Mouse (Mus musculus) MN1 (cell line): ENCODE results near the gene Amz2.

Experiments
- DNase-seq: peaks from one replicate; pipeline ENCODE4 v3.0.0-alpha.2; 2016; ENCODE audit warnings: low spot score

The Amz2 gene

GRCm38 (mm10) chr11:109421205-109421604 is 4.5 kb upstream of the Amz2 start:
- DNase-seq: no peak

- DNase-seq: no peak
Observed at GRCm38 (mm10) chr11:109422263-109422662, 3.5 kb upstream of the Amz2 start.

- DNase-seq: no peak
Observed at GRCm38 (mm10) chr11:109423294-109423693, 2.5 kb upstream of the Amz2 start.

GRCm38 (mm10) chr11:109426272-109426586 is 483 bp downstream of the Amz2 start:
- no peak for DNase-seq

DNA sequence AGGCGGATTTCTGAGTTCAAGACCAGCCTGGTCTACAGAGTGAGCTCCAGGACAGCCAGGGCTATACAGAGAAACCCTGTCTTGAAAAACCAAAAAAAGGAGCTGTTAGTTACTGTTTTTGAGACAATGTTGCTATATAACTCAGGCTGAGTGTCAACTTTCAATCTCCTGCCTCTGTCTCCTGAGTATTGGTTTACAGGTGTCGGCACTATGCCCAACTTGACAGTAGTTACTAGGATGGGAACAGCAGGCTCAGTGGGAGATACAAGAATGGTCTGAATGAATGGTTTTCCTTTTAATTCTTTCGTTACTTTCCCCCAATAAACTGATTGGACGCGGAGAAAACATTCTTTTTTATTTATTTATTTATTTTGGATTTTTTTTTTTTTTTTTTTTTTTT is 1.6 kb downstream of the Amz2 start:
- DNase-seq: no peak

- no peak for DNase-seq
Observed at GRCm38 (mm10) chr11:109434233-109434798, 8.6 kb downstream of the Amz2 start.

DNA sequence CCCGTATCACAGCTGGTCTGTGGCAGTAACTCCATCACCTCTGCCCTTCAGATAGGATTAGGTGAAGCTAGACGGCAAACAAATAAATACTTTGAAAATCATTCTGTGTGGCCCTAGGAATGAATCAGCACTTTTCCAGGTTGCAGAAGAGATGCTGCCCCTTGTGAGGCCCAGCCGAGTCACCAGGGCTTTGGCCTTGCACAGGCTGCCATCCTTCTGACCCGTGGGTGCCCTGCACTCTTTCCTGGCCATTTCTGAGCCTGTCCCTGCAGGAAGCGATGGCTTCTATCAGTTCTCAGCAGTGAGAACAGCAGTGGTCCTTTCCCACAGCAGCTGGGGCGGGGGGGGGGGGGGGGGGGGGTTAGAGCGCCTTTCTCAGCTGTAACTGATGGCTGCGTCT is 11.1 kb downstream of the Amz2 start:
- DNase-seq: no peak

DNA sequence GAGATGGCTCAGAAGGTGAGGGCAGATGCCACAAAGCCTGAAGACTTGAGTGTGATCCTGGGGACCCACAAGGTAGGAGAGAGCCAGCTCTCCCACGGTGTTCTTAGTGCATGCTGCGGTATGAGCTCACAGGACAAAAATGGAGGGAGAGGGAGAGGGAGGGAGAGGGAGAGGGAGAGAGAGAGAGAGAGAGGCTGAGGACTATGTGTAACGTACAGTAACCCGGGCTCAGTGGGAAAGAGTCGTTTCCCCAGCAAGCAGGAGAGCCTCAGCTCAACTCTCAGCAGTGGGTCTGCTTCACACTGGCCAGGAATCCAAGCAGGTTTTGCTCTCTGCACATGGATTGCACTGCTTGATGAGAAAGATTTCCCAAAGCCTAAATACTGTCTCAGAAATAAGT is 13.5 kb downstream of the Amz2 start:
- DNase-seq: peak; percentile 44

GRCm38 (mm10) chr11:109439829-109440340 is 14.1 kb downstream of the Amz2 start:
- DNase-seq: peak; percentile 96

DNA sequence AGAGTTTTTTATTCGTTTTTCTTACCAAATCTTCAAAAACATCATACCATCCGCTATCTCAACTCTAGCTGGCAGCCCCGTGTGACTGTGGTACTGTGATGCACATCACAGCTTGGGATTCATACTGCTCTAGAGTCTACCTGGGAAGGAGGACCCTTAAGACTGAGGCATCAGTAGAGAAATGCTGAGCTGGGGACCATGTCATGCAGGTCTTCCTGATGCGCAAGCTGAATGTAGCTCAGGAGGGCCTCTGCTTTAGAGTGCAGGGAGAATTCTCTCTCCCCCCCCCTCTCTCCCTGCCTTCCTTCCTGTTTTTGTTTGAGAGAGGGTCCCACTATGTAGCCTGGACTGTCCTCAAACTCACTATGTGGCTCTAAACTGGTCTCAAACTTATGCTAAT is 14.9 kb downstream of the Amz2 start:
- DNase-seq: no peak

- peak; percentile 30 for DNase-seq
Observed at GRCm38 (mm10) chr11:109441119-109441518, 15.4 kb downstream of the Amz2 start.

DNA sequence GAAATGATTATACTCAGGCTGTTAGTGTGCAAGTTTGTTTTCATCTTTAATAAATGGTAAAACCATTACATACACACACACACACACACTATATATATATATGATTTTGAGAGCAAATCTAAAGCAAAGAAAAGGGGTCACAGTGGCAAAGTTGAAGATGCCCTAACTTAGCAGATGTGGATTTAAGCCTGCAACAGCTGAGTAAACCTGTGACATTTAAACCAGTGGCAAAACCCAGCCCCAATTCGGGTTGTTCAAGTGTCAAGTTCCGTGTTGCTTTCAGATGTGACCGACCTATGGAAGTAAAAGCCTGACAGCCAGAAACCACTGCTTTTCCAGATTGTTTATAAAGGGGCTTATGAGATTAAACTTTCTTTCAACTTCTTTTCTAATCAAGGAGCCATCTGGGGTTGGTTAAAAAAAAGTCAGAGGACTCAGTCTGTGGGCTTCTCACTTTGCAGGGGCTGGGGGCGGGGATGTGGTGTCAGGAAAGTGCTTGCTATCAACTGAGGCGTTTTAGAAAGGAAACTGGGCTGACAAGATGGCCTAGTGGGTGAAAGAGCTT is 16.5 kb downstream of the Amz2 start:
- no peak for DNase-seq

- DNase-seq: no peak
Observed at GRCm38 (mm10) chr11:109443468-109444263, 17.9 kb downstream of the Amz2 start.

DNA sequence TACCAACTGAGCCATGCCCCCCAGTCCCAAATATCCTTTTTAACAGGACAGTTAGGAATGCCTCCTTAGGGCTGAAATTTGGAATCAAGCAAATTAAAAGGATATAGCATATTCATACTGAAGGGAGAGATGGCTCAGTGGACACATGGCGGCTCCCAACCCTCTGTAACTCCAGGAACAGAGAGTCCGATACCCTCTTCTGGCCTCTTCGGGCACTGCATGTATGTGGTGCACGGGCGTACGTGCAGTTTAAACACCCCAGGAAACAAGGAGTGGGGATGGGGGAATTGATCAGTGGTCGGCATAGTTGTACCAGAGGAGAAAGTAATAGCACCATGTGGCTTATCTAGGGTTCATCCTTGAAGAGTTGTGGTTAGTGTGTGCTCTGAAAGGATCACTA is 18.9 kb downstream of the Amz2 start:
- no peak for DNase-seq

GRCm38 (mm10) chr11:109445438-109446035 is 19.8 kb downstream of the Amz2 start:
- peak; percentile 63 for DNase-seq

DNA sequence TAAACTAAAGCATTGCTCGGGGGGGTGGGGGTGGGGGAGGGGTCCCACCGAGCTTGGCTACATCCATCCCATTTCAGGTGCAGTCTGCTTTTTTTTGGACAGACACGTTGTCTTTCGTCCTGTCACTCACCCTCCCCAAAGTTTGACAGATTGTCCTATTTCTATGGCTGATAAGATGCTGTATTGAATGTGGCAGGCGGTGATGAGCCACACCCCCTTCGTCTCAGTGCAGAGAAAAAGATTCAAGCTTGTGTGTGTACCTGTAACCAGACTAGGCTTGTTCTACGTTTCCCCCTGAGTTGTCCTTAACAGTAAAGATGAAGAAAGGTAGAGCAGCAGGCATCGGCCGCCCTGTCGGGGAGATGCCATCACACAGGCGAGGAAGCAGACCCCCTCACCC is 25.4 kb downstream of the Amz2 start:
- DNase-seq: no peak

- no peak for DNase-seq
Observed at GRCm38 (mm10) chr11:109456261-109456660, 30.5 kb downstream of the Amz2 start.

DNA sequence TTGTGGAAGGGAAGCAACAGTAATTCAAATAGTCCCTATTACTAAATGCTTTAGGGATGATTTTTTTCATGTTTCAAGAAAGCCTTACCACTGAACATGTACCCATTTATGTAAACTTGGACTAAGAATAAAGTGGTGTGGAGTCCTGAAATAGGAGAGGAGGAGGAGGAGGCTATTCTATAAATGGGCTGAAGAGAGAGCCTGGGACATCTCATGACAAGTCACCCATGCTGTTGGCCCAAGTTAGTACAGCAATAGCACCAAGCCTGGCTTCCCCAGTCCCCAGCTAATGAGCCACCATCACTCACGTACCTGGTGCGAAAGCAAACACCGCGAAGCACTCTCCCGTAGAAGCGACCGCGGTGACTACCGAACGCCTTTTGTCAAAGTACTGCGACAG is 32.4 kb downstream of the Amz2 start:
- DNase-seq: no peak

DNA sequence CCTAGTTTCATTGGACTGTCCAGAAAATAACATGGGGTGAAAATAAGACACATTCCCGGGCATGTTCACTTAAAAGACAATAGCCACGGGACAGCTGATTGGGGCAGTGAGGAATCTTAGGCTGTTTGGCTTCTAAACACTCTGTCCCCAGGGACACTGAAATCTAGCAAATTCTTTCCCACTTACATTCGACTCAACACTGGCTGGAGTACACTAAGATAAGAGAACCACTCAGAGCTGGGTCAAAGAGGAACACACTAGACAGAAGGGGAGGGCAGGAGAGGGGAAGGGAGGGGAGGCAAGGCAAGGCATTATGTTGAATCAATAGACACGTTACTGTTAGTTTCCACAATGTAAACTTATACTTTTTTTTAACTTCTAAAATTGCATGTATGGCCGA is 34.8 kb downstream of the Amz2 start:
- DNase-seq: no peak

DNA sequence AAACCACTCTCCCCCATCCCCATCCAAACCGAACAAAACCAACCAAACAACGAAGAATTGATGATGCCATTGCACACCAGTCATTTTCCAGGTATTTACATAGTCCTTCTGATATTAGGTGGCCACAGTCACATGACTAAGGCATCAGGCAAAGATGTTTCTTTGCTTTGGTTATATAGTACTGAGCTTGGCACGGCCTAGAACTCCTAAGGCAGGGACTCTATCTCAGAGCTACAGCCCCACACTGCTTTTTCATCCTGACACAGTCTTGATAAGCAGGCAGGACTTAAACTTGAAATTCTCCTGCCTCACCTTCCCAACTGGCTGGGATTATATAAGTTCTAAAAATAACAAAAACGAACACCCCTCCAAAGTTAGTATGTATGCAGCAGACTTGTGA is 39.3 kb downstream of the Amz2 start:
- no peak for DNase-seq

GRCm38 (mm10) chr11:109466987-109467386 is 41.2 kb downstream of the Amz2 start:
- no peak for DNase-seq

DNA sequence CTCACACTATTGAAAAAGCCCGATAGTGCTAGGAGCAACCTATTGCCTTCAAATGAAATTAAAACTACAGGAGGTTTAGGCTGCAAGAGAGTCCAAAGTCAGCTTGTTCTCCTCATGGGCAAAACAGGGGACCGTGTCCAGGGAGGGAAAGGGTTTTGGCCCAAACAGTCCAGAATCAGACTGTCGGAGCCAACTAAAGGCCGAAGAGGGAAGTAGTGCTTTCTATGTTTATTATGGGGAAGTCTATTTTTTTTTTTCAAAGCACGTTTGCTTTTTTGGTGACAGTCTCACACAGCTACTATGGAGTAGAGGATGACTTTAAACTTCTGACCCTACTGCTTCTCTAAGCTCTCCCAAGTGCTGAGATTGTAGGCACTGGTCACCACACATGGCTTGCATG is 42.4 kb downstream of the Amz2 start:
- no peak for DNase-seq

DNA sequence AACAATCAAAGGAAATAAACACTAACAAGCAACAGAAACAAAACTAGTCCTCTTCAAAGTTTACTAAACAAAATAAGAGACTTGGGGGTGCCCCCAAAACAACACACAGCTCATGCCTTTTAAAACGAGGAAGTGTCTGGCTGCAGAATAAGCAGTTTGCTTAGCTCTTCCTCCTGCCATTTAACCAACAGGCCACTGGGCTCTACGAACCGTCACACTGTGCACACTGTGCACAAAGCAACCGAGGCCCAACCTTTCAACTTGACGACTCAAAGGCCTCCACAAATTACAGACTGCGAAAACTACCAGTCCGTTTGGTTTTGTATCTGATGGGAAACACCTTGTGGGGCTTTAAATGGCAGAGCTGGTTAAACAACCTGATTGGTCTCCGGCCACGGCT is 44.4 kb downstream of the Amz2 start:
- no peak for DNase-seq
